Mouse (Mus musculus): ENCODE data around the gene Zbed4. TPM values are rescaled to one million over a fixed set of nuclear protein-coding genes. Genes with fewer than 3 reads are reported as not detected.
A peak's percentile ranks its signal among the peaks of the same experiment; 100 is the strongest.
"Not testable (repeated sequence)": the region's sequence is repeated elsewhere in the genome, so short reads cannot be mapped to it uniquely, and the experiment has no call there.

Zbed4 gene
- polyA plus RNA-seq (2016; fragmentation: Nextera tagmentation; extraction: Ambion mirVana) = 32.9 and 35.3 TPM in 2 replicates

- 2% methylated on average over 117 of the region's 119 CpGs for WGBS
- peak within 1 kb of the TSS; percentile 96 for H3K27ac ChIP-seq
- H3K4me1 ChIP-seq = peaks cover 20% of the 10 kb centered on the region
- DNase-seq (ENCODE audit: low spot score) = peak; percentile 77
- H3K9me3 ChIP-seq (replicated peaks) = no peaks in the 10 kb centered on the region
- peak within 1 kb of the TSS; percentile 95 for H3K4me3 ChIP-seq
- peaks cover 22% of the 10 kb centered on the region for H3K36me3 ChIP-seq
- H3K27me3 ChIP-seq (ENCODE audit: low read depth, poor library complexity, severe bottlenecking) = no peaks in the 10 kb centered on the region
Observed at GRCm38 (mm10) chr15:88751564-88752402, at the start of gene Zbed4. Gene Zbed4 (plus strand): TSS chr15:88751660.

GRCm38 (mm10) chr15:88702501-88702900, 49.0 kb upstream of the Zbed4 start:
- Histone ChIP-seq H3K27ac (no peak overlapping the region), H3K27me3 (ENCODE audit: low read depth, poor library complexity, severe bottlenecking) (no peaks in the 10 kb centered on the region), H3K4me3 (no peak overlapping the region), H3K4me1 (no peaks in the 10 kb centered on the region), H3K36me3 (peaks cover 100% of the 10 kb centered on the region), H3K9me3 (replicated peaks) (no peaks in the 10 kb centered on the region)
- WGBS = 89% methylated on average over 3 of the region's 3 CpGs
- no peak for DNase-seq (ENCODE audit: low spot score)

- H3K9me3 ChIP-seq (replicated peaks) = no peaks in the 10 kb centered on the region
- 56% methylated on average over 1 of the region's 1 CpGs for WGBS
- no peak overlapping the region for H3K27ac ChIP-seq
- peaks cover 100% of the 10 kb centered on the region for H3K36me3 ChIP-seq
- no peak overlapping the region for H3K4me3 ChIP-seq
- no peaks in the 10 kb centered on the region for H3K27me3 ChIP-seq (ENCODE audit: low read depth, poor library complexity, severe bottlenecking)
- DNase-seq (ENCODE audit: low spot score) = no peak
- no peaks in the 10 kb centered on the region for H3K4me1 ChIP-seq
Observed at GRCm38 (mm10) chr15:88704284-88704683, 47.2 kb upstream of the Zbed4 start.

- H3K36me3 ChIP-seq = peaks cover 100% of the 10 kb centered on the region
- DNase-seq (ENCODE audit: low spot score) = no peak
- WGBS = 89% methylated on average over 6 of the region's 6 CpGs
Observed at GRCm38 (mm10) chr15:88706320-88706719, 45.1 kb upstream of the Zbed4 start.

GRCm38 (mm10) chr15:88706987-88707386, 44.5 kb upstream of the Zbed4 start:
- H3K27me3 ChIP-seq (ENCODE audit: low read depth, poor library complexity, severe bottlenecking); H3K27ac ChIP-seq; H3K4me1 ChIP-seq; DNase-seq (ENCODE audit: low spot score); H3K4me3 ChIP-seq; H3K9me3 ChIP-seq (replicated peaks): not testable (repeated sequence)
- WGBS = 73% methylated on average over 13 of the region's 13 CpGs
- peaks cover 100% of the 10 kb centered on the region for H3K36me3 ChIP-seq

More at GRCm38 (mm10) chr15:88706320-88706719, 45.1 kb upstream of the Zbed4 start:
- Histone ChIP-seq H3K9me3 (replicated peaks) (no peaks in the 10 kb centered on the region), H3K27me3 (ENCODE audit: low read depth, poor library complexity, severe bottlenecking) (no peaks in the 10 kb centered on the region), H3K4me3 (no peak overlapping the region), H3K4me1 (no peaks in the 10 kb centered on the region), H3K27ac (no peak overlapping the region)

GRCm38 (mm10) chr15:88708204-88708603, 43.3 kb upstream of the Zbed4 start:
- Histone ChIP-seq H3K4me1 (no peaks in the 10 kb centered on the region), H3K4me3 (no peak overlapping the region), H3K27ac (no peak overlapping the region), H3K27me3 (ENCODE audit: low read depth, poor library complexity, severe bottlenecking) (no peaks in the 10 kb centered on the region), H3K9me3 (replicated peaks) (no peaks in the 10 kb centered on the region), H3K36me3 (peaks cover 100% of the 10 kb centered on the region)
- no peak for DNase-seq (ENCODE audit: low spot score)
- 93% methylated on average over 5 of the region's 5 CpGs for WGBS

GRCm38 (mm10) chr15:88708657-88709511, 42.6 kb upstream of the Zbed4 start:
- DNase-seq (ENCODE audit: low spot score) = no peak
- H3K27me3 ChIP-seq (ENCODE audit: low read depth, poor library complexity, severe bottlenecking) = no peaks in the 10 kb centered on the region
- no peaks in the 10 kb centered on the region for H3K9me3 ChIP-seq (replicated peaks)
- no peak overlapping the region for H3K27ac ChIP-seq
- H3K4me3 ChIP-seq = no peak overlapping the region
- H3K4me1 ChIP-seq = no peaks in the 10 kb centered on the region
- H3K36me3 ChIP-seq = peaks cover 100% of the 10 kb centered on the region
- 92% methylated on average over 13 of the region's 13 CpGs for WGBS

GRCm38 (mm10) chr15:88709878-88710277, 41.6 kb upstream of the Zbed4 start:
- Histone ChIP-seq H3K27ac (no peak overlapping the region), H3K4me1 (no peaks in the 10 kb centered on the region), H3K4me3 (no peak overlapping the region), H3K27me3 (ENCODE audit: low read depth, poor library complexity, severe bottlenecking) (no peaks in the 10 kb centered on the region), H3K9me3 (replicated peaks) (no peaks in the 10 kb centered on the region), H3K36me3 (peaks cover 100% of the 10 kb centered on the region)
- 95% methylated on average over 5 of the region's 5 CpGs for WGBS
- no peak for DNase-seq (ENCODE audit: low spot score)

- DNase-seq (ENCODE audit: low spot score) = no peak
- no peaks in the 10 kb centered on the region for H3K27me3 ChIP-seq (ENCODE audit: low read depth, poor library complexity, severe bottlenecking)
- H3K4me3 ChIP-seq = no peak overlapping the region
- H3K4me1 ChIP-seq = no peaks in the 10 kb centered on the region
- 96% methylated on average over 15 of the region's 15 CpGs for WGBS
- peaks cover 100% of the 10 kb centered on the region for H3K36me3 ChIP-seq
- H3K9me3 ChIP-seq (replicated peaks) = no peaks in the 10 kb centered on the region
- H3K27ac ChIP-seq = no peak overlapping the region
Observed at GRCm38 (mm10) chr15:88712501-88712900, 39.0 kb upstream of the Zbed4 start.

- Histone ChIP-seq H3K4me3 (no peak overlapping the region), H3K27ac (no peak overlapping the region), H3K27me3 (ENCODE audit: low read depth, poor library complexity, severe bottlenecking) (no peaks in the 10 kb centered on the region), H3K36me3 (peaks cover 100% of the 10 kb centered on the region), H3K4me1 (no peaks in the 10 kb centered on the region), H3K9me3 (replicated peaks) (no peaks in the 10 kb centered on the region)
- no peak for DNase-seq (ENCODE audit: low spot score)
- WGBS = 94% methylated on average over 6 of the region's 6 CpGs
Observed at GRCm38 (mm10) chr15:88714021-88714589, 37.4 kb upstream of the Zbed4 start.

- Histone ChIP-seq H3K4me1 (no peaks in the 10 kb centered on the region), H3K27ac (no peak overlapping the region), H3K27me3 (ENCODE audit: low read depth, poor library complexity, severe bottlenecking) (no peaks in the 10 kb centered on the region), H3K9me3 (replicated peaks) (no peaks in the 10 kb centered on the region), H3K4me3 (no peak overlapping the region), H3K36me3 (peaks cover 98% of the 10 kb centered on the region)
- no peak for DNase-seq (ENCODE audit: low spot score)
Observed at GRCm38 (mm10) chr15:88716350-88716749, 35.1 kb upstream of the Zbed4 start.

- Histone ChIP-seq H3K27ac (no peak overlapping the region), H3K27me3 (ENCODE audit: low read depth, poor library complexity, severe bottlenecking) (no peaks in the 10 kb centered on the region), H3K36me3 (peaks cover 98% of the 10 kb centered on the region), H3K4me1 (no peaks in the 10 kb centered on the region), H3K9me3 (replicated peaks) (no peaks in the 10 kb centered on the region), H3K4me3 (no peak overlapping the region)
- 74% methylated on average over 9 of the region's 9 CpGs for WGBS
- DNase-seq (ENCODE audit: low spot score) = no peak
Observed at GRCm38 (mm10) chr15:88717239-88717638, 34.2 kb upstream of the Zbed4 start.

- no peak for DNase-seq (ENCODE audit: low spot score)
- Histone ChIP-seq H3K27me3 (ENCODE audit: low read depth, poor library complexity, severe bottlenecking) (no peaks in the 10 kb centered on the region), H3K27ac (no peak overlapping the region), H3K9me3 (replicated peaks) (no peaks in the 10 kb centered on the region), H3K4me1 (no peaks in the 10 kb centered on the region), H3K4me3 (no peak overlapping the region), H3K36me3 (peaks cover 92% of the 10 kb centered on the region)
- WGBS = 85% methylated on average over 6 of the region's 6 CpGs
Observed at GRCm38 (mm10) chr15:88723205-88723604, 28.3 kb upstream of the Zbed4 start.
